Mouse (Mus musculus) stomach, embryonic 15.5 days (tissue): Measurements from ENCODE around the gene Camta1. TPM values are rescaled to one million over a fixed set of nuclear protein-coding genes. Genes with fewer than 3 reads are reported as not detected.

Experiments used
- ATAC-seq: fragments of 200-750 bp; cut with Nextera tagmentation; 2 replicates; pipeline ENCODE4 v1.8.0; 2017; ENCODE audit warnings: low read depth, moderate number of reproducible peaks, moderate TSS enrichment; ENCODE audit not compliant: insufficient read depth, low FRiP score
- H3K27ac ChIP-seq: fragments of 300-500 bp; sonication (generic); 2 replicates; pipeline ENCODE4 v1.5.1; 2015; ENCODE audit warnings: mild to moderate bottlenecking, inconsistent platforms
- H3K27me3 ChIP-seq: fragments of 300-500 bp; sonication (generic); replicated peaks from 2 replicates; pipeline ENCODE4 v1.6.1; 2015; ENCODE audit warnings: inconsistent platforms
- H3K36me3 ChIP-seq: fragments of 300-500 bp; sonication (generic); 2 replicates; pipeline ENCODE4 v1.6.1; 2015; ENCODE audit warnings: inconsistent platforms
- H3K4me1 ChIP-seq: fragments of 300-500 bp; sonication (generic); 2 replicates; pipeline ENCODE4 v1.6.1; 2015; ENCODE audit warnings: inconsistent platforms
- H3K4me2 ChIP-seq: fragments of 300-500 bp; sonication (generic); 2 replicates; pipeline ENCODE4 v1.6.1; 2015; ENCODE audit warnings: mild to moderate bottlenecking, inconsistent platforms
- H3K4me3 ChIP-seq: fragments of 300-500 bp; sonication (generic); replicated peaks from 2 replicates; pipeline ENCODE4 v1.5.1; 2015; ENCODE audit warnings: inconsistent platforms
- H3K9ac ChIP-seq: fragments of 300-500 bp; sonication (generic); 2 replicates; pipeline ENCODE4 v1.6.1; 2015; ENCODE audit warnings: inconsistent platforms
- H3K9me3 ChIP-seq: fragments of 300-500 bp; sonication (generic); 2 replicates; pipeline ENCODE4 v1.6.1; 2016; ENCODE audit warnings: inconsistent platforms
- WGBS: fragments of 180-500 bp; shearing (Covaris S2); methylation state at CpG from one replicate; pipeline ENCODE4 v1.1.7; 2015; 5-methylcytosine and 5-hydroxymethylcytosine counted together
- polyA plus RNA-seq: library from polyadenylated mRNA; unstranded; fragments of >200 nt; fragmentation: Nextera tagmentation; extraction: Ambion mirVana; gene quantifications from 2 replicates; pipeline ENCODE4 v1.2.1, GENCODE M21; 2015

Gene Camta1
- polyA plus RNA-seq, 1 experiment from 2014 or later: 63.7 TPM

- no peak overlapping the region for H3K9ac ChIP-seq
- no peaks in the 10 kb centered on the region for H3K27me3 ChIP-seq
- H3K4me2 ChIP-seq: no peak overlapping the region
- no peaks in the 10 kb centered on the region for H3K9me3 ChIP-seq
- no peak overlapping the region for H3K4me3 ChIP-seq
- H3K4me1 ChIP-seq: no peaks in the 10 kb centered on the region
- WGBS: 36% methylated on average over 7 of the region's 7 CpGs
- ATAC-seq: no peak
- H3K27ac ChIP-seq: no peak overlapping the region
- no peaks in the 10 kb centered on the region for H3K36me3 ChIP-seq
Measured at GRCm38 (mm10) chr4:151438561-151438960, 423.1 kb downstream of the Camta1 start.

DNA sequence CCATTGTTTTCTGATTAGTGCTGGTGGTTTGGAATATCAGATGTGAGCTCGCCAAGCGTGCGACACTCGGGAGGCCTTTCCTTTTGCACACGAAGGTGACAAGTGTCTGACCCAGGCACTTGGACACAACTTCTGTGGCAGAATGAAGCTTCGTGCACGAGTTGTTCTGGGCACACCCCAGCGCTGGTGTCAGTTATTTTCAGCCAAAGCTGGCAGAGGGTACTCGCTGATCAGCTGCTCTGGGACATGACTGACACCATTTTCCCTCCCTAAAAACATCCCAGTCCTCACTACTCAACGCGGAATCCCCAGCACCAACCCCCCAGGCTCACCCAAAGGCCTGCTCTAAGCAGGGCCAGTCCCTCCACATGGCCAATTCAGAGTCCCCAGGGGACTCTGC lies 423.8 kb downstream of the Camta1 start:
- H3K36me3 ChIP-seq: no peaks in the 10 kb centered on the region
- 72% methylated on average over 11 of the region's 11 CpGs for WGBS
- H3K9ac ChIP-seq: no peak overlapping the region
- H3K27me3 ChIP-seq: no peaks in the 10 kb centered on the region
- H3K4me1 ChIP-seq: no peaks in the 10 kb centered on the region
- no peak for ATAC-seq
- H3K27ac ChIP-seq: no peak overlapping the region
- no peak overlapping the region for H3K4me3 ChIP-seq
- no peaks in the 10 kb centered on the region for H3K9me3 ChIP-seq
- no peak overlapping the region for H3K4me2 ChIP-seq

DNA sequence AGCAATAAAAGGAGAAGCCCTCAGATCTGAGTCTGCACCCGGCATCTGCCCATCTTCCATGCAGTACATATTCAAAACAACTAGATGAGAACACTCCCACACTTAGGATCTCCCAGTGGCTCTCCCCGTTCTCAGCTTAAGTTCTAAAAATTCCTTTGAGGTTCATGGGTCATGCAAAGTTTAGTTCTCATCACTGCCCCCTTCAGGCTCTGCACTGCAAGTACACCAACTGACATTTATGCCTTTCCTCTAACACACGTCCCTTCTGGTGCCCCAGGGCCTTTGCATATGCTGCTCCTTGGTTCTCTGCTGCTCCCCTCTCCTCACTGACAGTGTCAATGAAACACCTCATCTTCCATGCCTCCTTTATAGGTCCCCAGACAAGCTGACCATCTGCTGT lies 436.5 kb downstream of the Camta1 start:
- Histone ChIP-seq H3K36me3 (no peaks in the 10 kb centered on the region), H3K27me3 (no peaks in the 10 kb centered on the region), H3K9ac (no peak overlapping the region), H3K4me3 (no peak overlapping the region), H3K9me3 (no peaks in the 10 kb centered on the region), H3K27ac (no peak overlapping the region), H3K4me2 (no peak overlapping the region), H3K4me1 (no peaks in the 10 kb centered on the region)
- WGBS: 76% methylated on average over 3 of the region's 3 CpGs
- ATAC-seq: no peak

GRCm38 (mm10) chr4:151422922-151423321 lies 438.8 kb downstream of the Camta1 start:
- Histone ChIP-seq H3K4me2 (no peak overlapping the region), H3K27ac (no peak overlapping the region), H3K9me3 (no peaks in the 10 kb centered on the region), H3K9ac (no peak overlapping the region), H3K4me1 (no peaks in the 10 kb centered on the region), H3K4me3 (no peak overlapping the region), H3K36me3 (no peaks in the 10 kb centered on the region), H3K27me3 (no peaks in the 10 kb centered on the region)
- no peak for ATAC-seq
- WGBS: 77% methylated on average over 4 of the region's 4 CpGs

- Histone ChIP-seq H3K9me3 (no peaks in the 10 kb centered on the region), H3K4me3 (no peak overlapping the region), H3K9ac (no peak overlapping the region), H3K36me3 (no peaks in the 10 kb centered on the region), H3K27ac (no peak overlapping the region), H3K4me2 (no peak overlapping the region), H3K27me3 (no peaks in the 10 kb centered on the region), H3K4me1 (no peaks in the 10 kb centered on the region)
- no peak for ATAC-seq
- 40% methylated on average over 8 of the region's 8 CpGs for WGBS
Measured at GRCm38 (mm10) chr4:151422361-151422760, 439.3 kb downstream of the Camta1 start.

DNA sequence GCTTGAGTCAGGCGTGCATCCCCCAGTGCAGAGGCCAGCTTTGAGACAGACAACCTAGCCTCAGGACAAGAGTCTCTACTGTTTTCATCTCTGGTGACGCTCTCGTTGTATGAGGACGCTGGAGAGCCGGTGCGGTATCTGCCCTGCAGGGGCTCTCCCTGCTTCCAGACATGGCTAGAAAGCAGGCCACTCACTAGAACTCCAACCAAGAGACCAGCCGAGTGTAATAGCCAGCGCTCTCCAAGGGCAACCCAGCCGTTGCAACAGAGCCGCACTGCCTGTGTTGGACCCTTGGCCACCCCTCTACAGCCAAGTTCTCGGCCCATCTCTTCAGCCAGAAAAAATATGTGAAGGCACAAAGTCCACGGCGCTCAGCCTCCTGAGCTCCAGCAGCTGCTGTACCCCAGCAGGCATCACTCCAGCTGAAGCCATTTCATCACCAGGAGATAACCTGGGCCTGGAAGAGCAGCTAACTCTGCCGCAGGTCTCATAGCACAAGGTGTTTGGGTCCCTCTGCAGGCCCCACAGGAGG lies 443.3 kb downstream of the Camta1 start:
- ATAC-seq: no peak
- H3K9ac ChIP-seq: no peak overlapping the region
- H3K27ac ChIP-seq: no peak overlapping the region
- 73% methylated on average over 14 of the region's 14 CpGs for WGBS
- no peak overlapping the region for H3K4me3 ChIP-seq
- H3K9me3 ChIP-seq: no peaks in the 10 kb centered on the region
- no peaks in the 10 kb centered on the region for H3K4me1 ChIP-seq
- no peak overlapping the region for H3K4me2 ChIP-seq
- H3K36me3 ChIP-seq: no peaks in the 10 kb centered on the region
- H3K27me3 ChIP-seq: no peaks in the 10 kb centered on the region

DNA sequence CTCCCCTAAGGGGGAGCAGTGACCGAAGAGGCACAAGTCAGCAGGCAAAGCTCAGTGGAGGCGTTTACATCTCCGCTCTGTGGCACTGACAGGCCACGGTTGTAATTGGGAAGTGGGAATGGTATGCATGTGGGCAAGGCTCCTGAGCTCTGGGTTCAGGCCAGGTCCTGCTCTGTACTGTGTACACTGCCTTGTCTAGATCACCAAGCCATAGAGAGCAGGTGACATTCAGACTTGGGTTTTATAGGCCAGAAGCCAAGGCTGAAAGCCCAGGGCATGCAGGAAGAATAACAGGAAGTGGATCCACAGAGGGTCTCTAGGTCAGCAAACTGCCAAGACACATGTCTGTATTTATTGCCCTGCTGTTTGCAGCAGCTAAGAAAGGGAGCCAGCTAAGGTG lies 445.9 kb downstream of the Camta1 start:
- no peaks in the 10 kb centered on the region for H3K9me3 ChIP-seq
- WGBS: 71% methylated on average over 4 of the region's 4 CpGs
- H3K36me3 ChIP-seq: no peaks in the 10 kb centered on the region
- H3K4me3 ChIP-seq: no peak overlapping the region
- ATAC-seq: 0 out of 2 replicates have a peak, but pooled peaks have one; percentile 16
- H3K4me1 ChIP-seq: peaks cover 5% of the 10 kb centered on the region
- no peak overlapping the region for H3K4me2 ChIP-seq
- no peak overlapping the region for H3K9ac ChIP-seq
- no peaks in the 10 kb centered on the region for H3K27me3 ChIP-seq
- no peak overlapping the region for H3K27ac ChIP-seq

- Histone ChIP-seq H3K9me3 (no peaks in the 10 kb centered on the region), H3K4me1 (peaks cover 5% of the 10 kb centered on the region), H3K4me2 (no peak overlapping the region), H3K27ac (no peak overlapping the region), H3K27me3 (no peaks in the 10 kb centered on the region), H3K4me3 (no peak overlapping the region), H3K36me3 (no peaks in the 10 kb centered on the region), H3K9ac (no peak overlapping the region)
- no peak for ATAC-seq
- 83% methylated on average over 16 of the region's 16 CpGs for whole genome bisulfite sequencing
Measured at GRCm38 (mm10) chr4:151415376-151415775, 446.3 kb downstream of the Camta1 start.

DNA sequence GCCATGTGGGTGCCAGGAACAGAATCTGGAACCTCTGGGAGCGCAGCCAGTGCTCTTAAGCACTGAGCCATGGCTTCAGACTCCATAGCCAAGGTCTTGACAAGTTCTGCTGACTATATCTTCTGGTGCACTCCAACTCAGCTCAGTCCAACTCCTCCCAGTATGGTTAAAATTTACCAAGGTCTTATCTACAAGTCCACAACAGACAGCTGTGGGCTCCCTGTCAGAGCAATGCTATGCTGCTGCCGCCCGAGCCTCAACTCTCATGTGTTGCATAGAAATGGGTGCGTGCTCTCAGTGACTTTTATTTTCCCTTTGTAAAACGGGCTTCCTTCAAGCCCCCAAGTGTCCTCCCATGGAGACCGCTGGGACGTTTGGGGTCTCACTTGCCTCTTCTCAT lies 446.7 kb downstream of the Camta1 start:
- Histone ChIP-seq H3K27ac (no peak overlapping the region), H3K36me3 (no peaks in the 10 kb centered on the region), H3K4me1 (peaks cover 5% of the 10 kb centered on the region), H3K4me3 (no peak overlapping the region), H3K9me3 (no peaks in the 10 kb centered on the region), H3K27me3 (no peaks in the 10 kb centered on the region), H3K9ac (no peak overlapping the region), H3K4me2 (no peak overlapping the region)
- WGBS: 79% methylated on average over 7 of the region's 7 CpGs
- peak; percentile 48; the same call in 1 of the 2 replicates for ATAC-seq

DNA sequence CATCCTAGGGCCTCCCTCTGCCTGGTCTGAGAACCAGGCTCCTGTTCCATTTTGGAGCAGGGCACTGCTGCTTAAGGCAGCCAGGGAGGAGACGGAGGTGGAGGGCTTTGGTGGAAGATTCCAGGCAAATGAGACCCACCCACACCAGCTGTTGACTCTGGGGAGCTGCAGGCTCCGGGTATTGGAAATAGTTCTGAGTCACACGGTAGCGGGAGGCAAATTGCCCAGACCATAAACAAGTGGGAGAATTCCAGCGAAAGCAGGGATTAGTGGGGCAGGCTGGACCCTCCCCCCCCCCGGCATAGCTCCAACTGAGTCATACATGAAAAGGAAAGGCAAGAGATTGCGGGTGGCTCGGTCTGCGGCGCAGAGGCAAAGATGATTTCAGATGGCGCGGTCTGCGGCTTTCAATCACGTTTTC lies 450.0 kb downstream of the Camta1 start:
- Histone ChIP-seq H3K27me3 (no peaks in the 10 kb centered on the region), H3K9ac (no peak overlapping the region), H3K4me3 (no peak overlapping the region), H3K27ac (peak overlapping the region; percentile 35; the same call in 1 of the 2 replicates), H3K4me1 (peaks cover 5% of the 10 kb centered on the region), H3K4me2 (peak overlapping the region; percentile 28), H3K9me3 (no peaks in the 10 kb centered on the region), H3K36me3 (no peaks in the 10 kb centered on the region)
- 14% methylated on average over 14 of the region's 14 CpGs for WGBS
- ATAC-seq: peak; percentile 54; the same call in 1 of the 2 replicates

- H3K27me3 ChIP-seq: no peaks in the 10 kb centered on the region
- whole genome bisulfite sequencing: 63% methylated on average over 3 of the region's 3 CpGs
- H3K27ac ChIP-seq: no peak overlapping the region; the same call in 1 of the 2 replicates
- H3K4me2 ChIP-seq: no peak overlapping the region
- peaks cover 5% of the 10 kb centered on the region for H3K4me1 ChIP-seq
- no peaks in the 10 kb centered on the region for H3K36me3 ChIP-seq
- H3K4me3 ChIP-seq: no peak overlapping the region
- H3K9me3 ChIP-seq: no peaks in the 10 kb centered on the region
- no peak for ATAC-seq
- H3K9ac ChIP-seq: no peak overlapping the region
Measured at GRCm38 (mm10) chr4:151411016-151411415, 450.7 kb downstream of the Camta1 start.

DNA sequence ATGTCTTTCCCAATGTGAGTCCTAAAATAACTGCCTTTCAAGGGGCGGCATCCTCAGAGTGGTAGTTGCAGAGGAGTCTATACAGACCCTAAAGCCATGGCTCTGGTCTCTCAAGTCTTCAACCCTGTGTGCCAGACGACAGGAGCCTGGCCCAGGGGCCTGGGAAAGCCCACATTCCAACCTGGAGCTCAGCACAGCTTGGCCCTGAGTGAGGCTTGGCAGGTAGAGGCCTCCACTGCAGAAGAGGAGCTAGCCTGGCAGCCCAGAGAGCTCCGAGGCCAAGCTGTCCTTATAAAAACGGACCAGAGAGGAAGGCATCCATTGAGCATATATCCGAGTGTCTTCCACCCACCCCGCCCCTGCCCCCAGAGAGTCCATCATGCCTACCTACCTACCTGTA lies 452.4 kb downstream of the Camta1 start:
- Histone ChIP-seq H3K27me3 (no peaks in the 10 kb centered on the region), H3K4me1 (peaks cover 5% of the 10 kb centered on the region), H3K36me3 (no peaks in the 10 kb centered on the region), H3K4me3 (no peak overlapping the region), H3K27ac (no peak overlapping the region), H3K9ac (no peak overlapping the region), H3K9me3 (no peaks in the 10 kb centered on the region), H3K4me2 (no peak overlapping the region)
- WGBS: 74% methylated on average over 6 of the region's 6 CpGs
- ATAC-seq: no peak

DNA sequence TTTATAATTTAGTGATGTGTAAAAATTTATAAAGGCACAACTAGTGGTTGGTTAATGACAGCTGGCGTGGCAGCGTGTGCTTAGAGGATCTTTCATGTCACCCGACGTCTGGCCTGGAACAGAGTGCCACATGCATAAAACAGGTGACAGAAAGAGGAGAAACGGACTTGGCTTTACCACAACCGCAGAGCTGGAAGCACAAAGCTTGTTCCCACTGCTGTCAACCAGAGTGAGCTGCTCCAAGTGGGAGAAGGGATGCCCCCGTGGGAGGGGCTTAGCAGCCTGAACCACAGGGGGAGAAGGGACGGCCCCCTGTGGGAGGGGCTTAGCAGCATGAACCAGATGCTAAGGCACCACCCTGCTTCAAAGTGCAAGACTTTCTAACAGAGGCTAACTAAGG lies 452.9 kb downstream of the Camta1 start:
- WGBS: 52% methylated on average over 8 of the region's 8 CpGs

More for the DNA sequence above, 452.9 kb downstream of the Camta1 start:
- ATAC-seq: no peak
- no peak overlapping the region for H3K9ac ChIP-seq
- no peak overlapping the region for H3K4me2 ChIP-seq
- no peak overlapping the region for H3K4me3 ChIP-seq
- H3K4me1 ChIP-seq: peaks cover 5% of the 10 kb centered on the region
- no peaks in the 10 kb centered on the region for H3K9me3 ChIP-seq
- no peaks in the 10 kb centered on the region for H3K36me3 ChIP-seq
- no peak overlapping the region for H3K27ac ChIP-seq
- no peaks in the 10 kb centered on the region for H3K27me3 ChIP-seq
